Mouse (Mus musculus) myocyte (in vitro differentiated cells): ENCODE data around the gene Usp36.

Experiments used
- MAX ChIP-seq: IDR thresholded peaks from one replicate; pipeline ENCODE4 v1.6.1; 2011; ENCODE audit warnings: low read depth, mild to moderate bottlenecking, control low read depth
- MYOD1 ChIP-seq, 3 experiments: IDR thresholded peaks; one replicate each; pipeline ENCODE4 v1.6.1; 2011; ENCODE audit warnings: control low read depth in 2 of 3, low read depth in 2 of 3, mild to moderate bottlenecking in 2 of 3, moderate library complexity in 1 of 3; ENCODE audit not compliant: insufficient read length in 2 of 3, control insufficient read depth in 1 of 3
- MYOG ChIP-seq, 3 experiments: IDR thresholded peaks; one replicate each; pipeline ENCODE4 v1.6.1; 2011; ENCODE audit warnings: control low read depth in 2 of 3, low read depth in 2 of 3, mild to moderate bottlenecking in 2 of 3; ENCODE audit not compliant: insufficient read length in 2 of 3, control insufficient read depth in 1 of 3, insufficient read depth in 1 of 3
- POLR2A ChIP-seq: IDR thresholded peaks from one replicate; pipeline ENCODE4 v1.6.1; 2011; ENCODE audit warnings: low read depth, mild to moderate bottlenecking, control low read depth, moderate library complexity; ENCODE audit not compliant: insufficient read length
- POLR2AphosphoS2 ChIP-seq: IDR thresholded peaks from one replicate; pipeline ENCODE4 v1.6.1; 2011; ENCODE audit warnings: low read depth, control low read depth; ENCODE audit not compliant: insufficient read length
- SRF ChIP-seq: IDR thresholded peaks from one replicate; pipeline ENCODE4 v1.6.1; 2011; ENCODE audit warnings: low read depth; ENCODE audit not compliant: control insufficient read depth, insufficient read length
- TCF3 ChIP-seq: IDR thresholded peaks from one replicate; pipeline ENCODE4 v1.6.1; 2011; ENCODE audit warnings: low read depth, control low read depth; ENCODE audit not compliant: insufficient read length
- USF1 ChIP-seq: IDR thresholded peaks from one replicate; pipeline ENCODE4 v1.6.1; 2011; ENCODE audit warnings: low read depth, mild to moderate bottlenecking, control low read depth, moderate library complexity

DNA sequence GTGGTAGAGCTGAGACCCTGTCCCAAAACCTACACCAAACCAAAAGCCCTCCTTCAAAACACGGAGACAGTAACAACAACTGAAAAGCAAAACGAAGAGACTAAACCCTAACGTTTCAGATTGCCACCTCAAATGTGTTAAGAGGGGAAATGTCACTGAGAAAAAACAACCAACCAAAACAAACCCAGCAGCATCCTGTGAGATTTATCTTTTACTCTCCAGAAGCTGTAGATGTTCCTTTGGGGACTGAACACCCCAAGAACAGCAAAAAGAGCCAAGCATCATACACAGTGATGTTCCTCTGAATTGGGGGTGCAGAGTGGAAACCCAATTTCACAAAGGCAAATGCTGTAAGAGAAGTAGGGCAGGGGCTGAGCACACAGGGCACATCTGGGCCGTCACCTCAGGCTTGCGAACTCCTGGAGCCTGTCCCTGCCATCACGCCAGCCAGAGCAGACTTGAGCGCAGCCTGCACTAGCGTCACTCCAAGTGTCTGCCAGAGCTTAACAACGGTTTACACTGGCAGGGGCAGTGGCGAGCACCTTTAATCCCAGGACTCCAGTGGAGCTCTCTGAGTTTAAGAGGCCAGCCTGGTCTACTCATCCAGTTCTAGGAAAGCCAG is 23.9 kb downstream of the Usp36 start:
- no peak for TF ChIP-seq USF1
- TF ChIP-seq MAX = no peak
- no peak for TF ChIP-seq POLR2A
- TF ChIP-seq MYOD1 (IDR thresholded peaks at IDR 0.05; ENCODE audit: control insufficient read depth in 1 of 3, insufficient read length in 2 of 3, low read depth in 2 of 3) = no peak
- no peak for TF ChIP-seq POLR2AphosphoS2
- no peak for TF ChIP-seq SRF
- no peak for TF ChIP-seq MYOG (IDR thresholded peaks at IDR 0.05; ENCODE audit: control insufficient read depth in 1 of 3, insufficient read depth in 1 of 3, insufficient read length in 2 of 3, low read depth in 2 of 3)
- TF ChIP-seq TCF3 = no peak
